Mouse (Mus musculus) monocyte, adult 2 months (primary cell): ENCODE measurements around the gene Rai2.

Experiments
- DNase-seq, 2 experiments: peaks; one replicate each; pipeline ENCODE4 v3.0.0; 2022; ENCODE audit warnings: low spot score in 2 of 2, low read depth in 1 of 2

Rai2 gene

GRCm38 (mm10) chrX:161716865-161717763, at the start of gene Rai2:
TSS of gene Rai2 (plus strand) at chrX:161717069.
- no peak for DNase-seq

GRCm38 (mm10) chrX:161689336-161689735, 27.5 kb upstream of the Rai2 start:
- no peak for DNase-seq

- no peak for DNase-seq
These were observed 385 bp upstream of the Rai2 start for GRCm38 (mm10) chrX:161716503-161716864.

GRCm38 (mm10) chrX:161717764-161718382, 1.0 kb downstream of the Rai2 start:
- DNase-seq, result no peak

GRCm38 (mm10) chrX:161718548-161718947, 1.7 kb downstream of the Rai2 start:
- DNase-seq, result no peak

- no peak for DNase-seq
These were observed 4.2 kb downstream of the Rai2 start for GRCm38 (mm10) chrX:161721082-161721481.

GRCm38 (mm10) chrX:161723391-161723808, 6.5 kb downstream of the Rai2 start:
- DNase-seq, result no peak

GRCm38 (mm10) chrX:161726257-161726656, 9.4 kb downstream of the Rai2 start:
- no peak for DNase-seq

- DNase-seq, result no peak
These were observed 11.6 kb downstream of the Rai2 start for GRCm38 (mm10) chrX:161728507-161728906.

GRCm38 (mm10) chrX:161730026-161730425, 13.2 kb downstream of the Rai2 start:
- DNase-seq, result no peak

- DNase-seq, result no peak
These were observed 15.0 kb downstream of the Rai2 start for GRCm38 (mm10) chrX:161731859-161732258.

- DNase-seq, result no peak
These were observed 16.9 kb downstream of the Rai2 start for GRCm38 (mm10) chrX:161733581-161734309.

- DNase-seq, result no peak
These were observed 17.4 kb downstream of the Rai2 start for GRCm38 (mm10) chrX:161734310-161734676.

GRCm38 (mm10) chrX:161739374-161739773, 22.5 kb downstream of the Rai2 start:
- no peak for DNase-seq

- no peak for DNase-seq
These were observed 26.2 kb downstream of the Rai2 start for GRCm38 (mm10) chrX:161743080-161743479.

- no peak for DNase-seq
These were observed 28.4 kb downstream of the Rai2 start for GRCm38 (mm10) chrX:161745296-161745695.

GRCm38 (mm10) chrX:161747337-161747736, 30.5 kb downstream of the Rai2 start:
- no peak for DNase-seq

- no peak for DNase-seq
These were observed 36.6 kb downstream of the Rai2 start for GRCm38 (mm10) chrX:161753514-161753913.

- DNase-seq, result no peak
These were observed 59.6 kb downstream of the Rai2 start for GRCm38 (mm10) chrX:161776321-161776962.

GRCm38 (mm10) chrX:161780321-161781034, 63.6 kb downstream of the Rai2 start:
- DNase-seq, result no peak

- DNase-seq, result no peak
These were observed 73.3 kb downstream of the Rai2 start for GRCm38 (mm10) chrX:161790182-161790581.
